Mouse (Mus musculus) ovary, postnatal 14 days (tissue): Measurements from ENCODE around the gene Atp2b2.

ENCODE experiments used
- DNase-seq: peaks from one replicate; pipeline ENCODE4 v3.0.0; 2022; ENCODE audit warnings: low spot score

Atp2b2 gene

GRCm38 (mm10) chr6:114012834-114013233 is 29.6 kb downstream of the Atp2b2 start:
- DNase-seq: peak; percentile 26

GRCm38 (mm10) chr6:114011976-114012375 is 30.4 kb downstream of the Atp2b2 start:
- DNase-seq: no peak

GRCm38 (mm10) chr6:114003796-114004195 is 38.6 kb downstream of the Atp2b2 start:
- DNase-seq: no peak

GRCm38 (mm10) chr6:114000928-114001327 is 41.5 kb downstream of the Atp2b2 start:
- no peak for DNase-seq

GRCm38 (mm10) chr6:114000304-114000703 is 42.1 kb downstream of the Atp2b2 start:
- no peak for DNase-seq

GRCm38 (mm10) chr6:113998413-113998812 is 44.0 kb downstream of the Atp2b2 start:
- DNase-seq: no peak

- no peak for DNase-seq
Observed at GRCm38 (mm10) chr6:113994176-113994575, 48.2 kb downstream of the Atp2b2 start.

GRCm38 (mm10) chr6:113992101-113992500 is 50.3 kb downstream of the Atp2b2 start:
- no peak for DNase-seq

GRCm38 (mm10) chr6:113991482-113991881 is 50.9 kb downstream of the Atp2b2 start:
- peak; percentile 52 for DNase-seq

GRCm38 (mm10) chr6:113990044-113990443 is 52.4 kb downstream of the Atp2b2 start:
- DNase-seq: no peak

- DNase-seq: no peak
Observed at GRCm38 (mm10) chr6:113988521-113988920, 53.9 kb downstream of the Atp2b2 start.

- DNase-seq: no peak
Observed at GRCm38 (mm10) chr6:113986671-113987070, 55.7 kb downstream of the Atp2b2 start.

GRCm38 (mm10) chr6:113978673-113979072 is 63.7 kb downstream of the Atp2b2 start:
- DNase-seq: no peak

GRCm38 (mm10) chr6:113978091-113978650 is 64.2 kb downstream of the Atp2b2 start:
- no peak for DNase-seq

GRCm38 (mm10) chr6:113970900-113971299 is 71.5 kb downstream of the Atp2b2 start:
- no peak for DNase-seq

- DNase-seq: no peak
Observed at GRCm38 (mm10) chr6:113970464-113970863, 71.9 kb downstream of the Atp2b2 start.

GRCm38 (mm10) chr6:113969751-113970150 is 72.7 kb downstream of the Atp2b2 start:
- DNase-seq: no peak

GRCm38 (mm10) chr6:113962811-113963210 is 79.6 kb downstream of the Atp2b2 start:
- DNase-seq: peak; percentile 33

- DNase-seq: no peak
Observed at GRCm38 (mm10) chr6:113961658-113962057, 80.8 kb downstream of the Atp2b2 start.

- DNase-seq: no peak
Observed at GRCm38 (mm10) chr6:113959336-113959735, 83.1 kb downstream of the Atp2b2 start.

- DNase-seq: no peak
Observed at GRCm38 (mm10) chr6:113958714-113959113, 83.7 kb downstream of the Atp2b2 start.

- no peak for DNase-seq
Observed at GRCm38 (mm10) chr6:113958003-113958402, 84.4 kb downstream of the Atp2b2 start.

- no peak for DNase-seq
Observed at GRCm38 (mm10) chr6:113957232-113957940, 85.0 kb downstream of the Atp2b2 start.

GRCm38 (mm10) chr6:113947515-113947914 is 94.9 kb downstream of the Atp2b2 start:
- DNase-seq: no peak
